Comparison of ENCODE assay signal across 17 mouse cellular contexts in the genomic region with DNA sequence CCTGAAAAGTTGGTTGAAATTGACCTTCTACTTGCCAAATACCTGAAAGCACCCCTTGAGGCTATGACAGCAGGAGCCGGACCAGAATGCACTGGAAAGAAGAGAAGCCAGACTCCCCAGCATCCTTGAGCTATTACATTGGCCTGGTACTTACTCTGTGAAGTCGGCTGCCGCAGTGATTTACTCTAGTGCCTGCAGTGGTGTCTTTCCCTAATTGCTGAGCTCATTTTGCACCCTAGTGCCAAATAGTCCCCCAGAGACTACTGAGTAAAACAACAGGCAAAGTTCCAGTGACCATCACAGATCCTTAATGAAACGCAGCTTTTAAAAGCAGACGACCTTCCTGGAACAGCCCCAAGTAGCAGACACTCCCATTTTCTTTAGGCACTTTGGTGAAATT.
DNase-seq lines count a peak whose midpoint lies in the region; ATAC-seq and TF ChIP-seq lines count a peak whose summit lies in the region.
"Had no signal": no experiment of that assay in that cellular context is flagged by ENCODE, and none has a peak within 500 bp of the region (broad histone marks: within the 10 kb centered on the region; RNA-seq: fewer than 3 reads in every experiment).

No protein-coding gene starts in this region.

- H3K27ac ChIP-seq in gastrocnemius, adult 2 months, result no peak overlapping the region
- H3K27ac ChIP-seq in embryonic facial prominence, embryonic 15.5 days (replicated peaks), result no peak overlapping the region
- H3K27ac ChIP-seq: forebrain, embryonic 10.5 days; intestine, embryonic 15.5 days; liver, embryonic 14.5 days; midbrain, embryonic 10.5 days had no signal

- intact Hi-C loops in gastrocnemius, postnatal 14 days (cut with DNase I; ENCODE audit: low total_unique reads), result no loop called here
- intact Hi-C loops in gastrocnemius, adult 2 months (cut with DNase I), result no loop called here

- H3K27me3 ChIP-seq in embryonic facial prominence, embryonic 15.5 days, result no peaks in the 10 kb centered on the region
- H3K27me3 ChIP-seq: intestine, embryonic 15.5 days had no signal

- H3K4me2 ChIP-seq in embryonic facial prominence, embryonic 15.5 days (replicated peaks), result no peak overlapping the region
- H3K4me2 ChIP-seq: intestine, embryonic 15.5 days had no signal

- 33% methylated on average over 5 of the region's 5 CpGs for WGBS in embryonic facial prominence, embryonic 15.5 days

- TF ChIP-seq CTCF in gastrocnemius, adult 2 months (IDR thresholded peaks at IDR 0.05), result no peak

- ATAC-seq in embryonic facial prominence, embryonic 15.5 days (ENCODE audit: insufficient number of reproducible peaks, low FRiP score, low TSS enrichment, low read depth), result 0 out of 2 replicates have a peak, but pooled peaks have one; percentile 29
- no peak for ATAC-seq in inflammation-experienced regulatory T-cells, adult 6 months
- ATAC-seq: activated CD4-positive, CD25-positive, alpha-beta regulatory T cell, adult 4 months; CD4-positive, CD25-positive, alpha-beta regulatory T cell, adult 4 months; intestine, embryonic 15.5 days had no signal

- no peaks in the 10 kb centered on the region for H3K36me3 ChIP-seq in embryonic facial prominence, embryonic 15.5 days
- H3K36me3 ChIP-seq: forebrain, embryonic 10.5 days; intestine, embryonic 15.5 days; midbrain, embryonic 10.5 days had no signal

- no peaks in the 10 kb centered on the region for H3K9me3 ChIP-seq in embryonic facial prominence, embryonic 15.5 days (replicated peaks)
- H3K9me3 ChIP-seq: forebrain, embryonic 10.5 days; intestine, embryonic 15.5 days; midbrain, embryonic 10.5 days had no signal

- peak; percentile 6 for DNase-seq in gastrocnemius, postnatal 14 days
- DNase-seq in gastrocnemius, adult 2 months, result no peak
- DNase-seq in kidney, postnatal 4 days, result peak; percentile 7 to 24
- DNase-seq in kidney, postnatal 25 days, result no peak
- peak; percentile 41 for DNase-seq in skeletal muscle tissue, adult 2 months (ENCODE audit: low read depth, low spot score)
- DNase-seq: cerebellum, adult 18-20 months; lung, postnatal 10 days; right cerebral cortex, postnatal 25 days had no signal

- no peak overlapping the region for H3K4me3 ChIP-seq in gastrocnemius, adult 2 months
- H3K4me3 ChIP-seq in embryonic facial prominence, embryonic 15.5 days (replicated peaks), result no peak overlapping the region
- H3K4me3 ChIP-seq: forebrain, embryonic 10.5 days; intestine, embryonic 15.5 days; midbrain, embryonic 10.5 days; myocyte had no signal

- H3K9ac ChIP-seq in embryonic facial prominence, embryonic 15.5 days, result no peak overlapping the region
- H3K9ac ChIP-seq: intestine, embryonic 15.5 days; liver, embryonic 14.5 days had no signal

- 0 out of 2 replicates have a peak, but pooled peaks cover 9% of the 10 kb centered on the region for H3K4me1 ChIP-seq in embryonic facial prominence, embryonic 15.5 days
- H3K4me1 ChIP-seq: forebrain, embryonic 10.5 days; midbrain, embryonic 10.5 days had no signal

Comparison
In these comparisons a context has a peak if more than half of its experiments do, and no peak if none do; other contexts are left out.
1. DNase-seq: peak in gastrocnemius, postnatal 14 days (single experiment), kidney, postnatal 4 days (2 of 2) and skeletal muscle tissue, adult 2 months (single experiment); none in gastrocnemius, adult 2 months (single experiment) and kidney, postnatal 25 days (0 of 2).